Mouse (Mus musculus): ENCODE data around the gene Ccdc12.

DNA sequence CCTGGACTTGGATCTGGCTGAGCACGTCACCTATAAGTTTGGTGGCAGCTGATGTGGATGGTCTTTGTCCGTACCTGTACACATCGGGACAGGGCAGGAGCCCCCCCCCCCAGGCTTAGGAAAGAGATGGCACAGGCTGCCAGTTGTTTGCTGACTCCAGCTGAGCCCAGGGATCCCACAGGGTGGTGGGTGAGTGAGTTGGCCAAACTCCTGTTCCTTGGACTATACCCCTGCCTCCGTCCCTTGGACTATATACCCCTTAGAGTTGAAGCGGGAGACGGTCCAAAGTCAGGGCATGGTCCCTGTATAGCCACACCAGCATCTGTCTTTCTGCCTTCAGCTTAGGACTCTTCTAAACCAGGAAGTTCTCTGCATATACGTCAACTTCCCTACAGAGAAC lies 83.7 kb downstream of the Ccdc12 start:
- TF ChIP-seq POLR2A (IDR thresholded peaks at IDR 0.05; ENCODE audit: borderline replicate concordance, extremely low read depth, low read depth, low read length): no peak
- TF ChIP-seq CTCF (IDR thresholded peaks at IDR 0.05; ENCODE audit: insufficient read depth, low read length): no peak

Measured in lung, adult 2 months (tissue).